Mouse (Mus musculus): ENCODE results near the gene Tmem132b. TPM values are rescaled to one million over a fixed set of nuclear protein-coding genes. Genes with fewer than 3 reads are reported as not detected.

The Tmem132b gene
- total RNA-seq, 2 experiments from 2014 or later = not detected

DNA sequence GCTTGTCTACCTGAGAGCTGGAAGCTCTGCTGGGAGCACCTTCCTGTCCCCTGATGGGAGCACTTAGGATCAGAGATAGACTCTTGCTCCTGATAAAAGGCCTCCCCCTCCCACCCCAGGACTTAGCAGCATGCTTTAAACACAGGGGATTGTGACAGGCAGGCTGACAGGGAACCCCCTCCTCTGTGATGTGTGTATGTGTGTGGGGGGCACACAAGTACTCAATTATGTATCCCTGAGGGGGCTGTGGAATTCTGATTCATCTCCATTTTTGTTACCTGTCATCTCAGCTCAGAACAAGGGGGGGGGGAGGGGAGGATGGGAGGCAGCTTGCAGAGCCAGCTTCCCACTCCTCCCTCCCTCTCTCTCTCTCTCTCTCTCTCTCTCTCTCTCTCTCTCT, 36.9 kb downstream of the Tmem132b start:
- ATAC-seq (replicated peaks; ENCODE audit: poor library complexity, severe bottlenecking) = no peak

DNA sequence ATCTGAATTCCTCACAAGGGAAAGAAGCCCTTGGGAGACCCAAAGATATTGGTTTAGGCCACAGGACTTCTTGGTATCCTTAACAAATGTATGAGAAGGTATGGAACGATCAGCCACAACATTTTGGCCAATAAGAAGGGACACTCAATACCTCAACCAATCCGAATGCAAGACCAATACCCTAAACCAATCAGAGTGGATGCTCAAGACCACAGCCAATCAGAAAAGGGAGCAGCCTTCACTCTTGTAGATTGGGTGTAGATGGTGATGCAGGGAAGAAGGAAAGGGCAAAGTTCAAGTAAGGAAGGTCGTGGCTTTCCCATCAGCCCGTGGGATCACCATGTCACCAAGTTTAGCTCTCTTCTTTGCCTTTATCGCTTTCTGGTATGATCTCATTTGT, 40.4 kb downstream of the Tmem132b start:
- no peak for ATAC-seq (replicated peaks; ENCODE audit: poor library complexity, severe bottlenecking)

DNA sequence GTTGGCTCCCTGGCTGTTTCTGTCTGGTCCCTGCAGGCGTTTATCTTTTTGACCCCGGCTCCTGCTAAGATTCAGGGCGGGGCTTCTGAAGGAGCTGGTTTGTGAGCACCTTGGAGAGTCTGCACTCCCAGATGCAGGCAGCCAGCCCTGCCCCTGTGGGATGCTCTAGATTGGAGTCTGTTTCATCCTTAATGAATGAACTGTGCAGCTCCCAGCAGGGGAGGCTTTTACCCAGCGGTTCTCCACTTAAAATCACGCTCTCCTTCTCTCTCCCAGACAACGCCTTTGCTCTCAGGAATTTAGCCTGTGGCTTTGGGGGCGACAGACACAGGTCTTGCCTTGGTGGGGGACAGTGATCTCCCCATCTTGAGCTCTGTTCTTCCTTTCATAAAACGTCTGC, 43.3 kb downstream of the Tmem132b start:
- no peak for ATAC-seq (replicated peaks; ENCODE audit: poor library complexity, severe bottlenecking)

DNA sequence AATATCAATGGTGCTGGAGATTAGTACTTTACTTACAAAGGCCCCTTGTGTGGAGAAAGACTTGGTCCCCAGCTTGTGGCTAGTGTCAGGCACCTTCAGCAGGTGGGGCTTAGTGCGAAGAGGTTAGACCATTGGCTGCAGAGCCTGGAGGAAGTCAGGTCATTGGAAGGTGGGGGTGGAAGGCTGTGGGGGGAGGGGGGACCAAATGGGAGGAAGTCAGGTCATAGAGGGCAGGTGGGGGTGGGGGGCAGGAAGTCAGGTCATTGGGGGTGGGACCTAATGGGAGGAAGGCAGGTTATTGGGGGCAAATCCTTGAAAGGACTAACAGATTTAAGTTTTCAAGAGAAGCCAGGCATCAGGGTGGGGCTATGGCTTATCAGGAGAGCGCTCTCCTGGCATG, 44.3 kb downstream of the Tmem132b start:
- no peak for ATAC-seq (replicated peaks; ENCODE audit: poor library complexity, severe bottlenecking)

DNA sequence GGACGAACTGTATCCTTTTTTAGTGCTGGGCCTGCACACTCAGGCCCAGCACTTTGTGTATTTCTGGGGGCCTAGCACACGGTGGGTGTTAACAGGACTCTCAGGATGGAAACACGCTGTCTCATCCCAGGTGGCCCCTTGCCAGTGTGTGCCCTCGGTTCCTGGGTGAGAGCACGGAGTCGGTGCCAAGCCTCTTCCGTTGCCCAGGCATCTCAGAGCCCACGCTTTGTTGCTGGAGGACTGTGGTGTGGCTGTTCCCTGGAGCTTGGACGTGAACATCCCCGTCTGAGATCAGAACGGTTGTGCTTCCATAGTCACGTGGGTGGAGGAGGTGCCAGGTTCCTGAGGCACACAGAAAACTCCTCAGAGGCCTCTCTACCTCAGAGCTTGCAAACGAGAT, 47.1 kb downstream of the Tmem132b start:
- no peak for ATAC-seq (replicated peaks; ENCODE audit: poor library complexity, severe bottlenecking)

DNA sequence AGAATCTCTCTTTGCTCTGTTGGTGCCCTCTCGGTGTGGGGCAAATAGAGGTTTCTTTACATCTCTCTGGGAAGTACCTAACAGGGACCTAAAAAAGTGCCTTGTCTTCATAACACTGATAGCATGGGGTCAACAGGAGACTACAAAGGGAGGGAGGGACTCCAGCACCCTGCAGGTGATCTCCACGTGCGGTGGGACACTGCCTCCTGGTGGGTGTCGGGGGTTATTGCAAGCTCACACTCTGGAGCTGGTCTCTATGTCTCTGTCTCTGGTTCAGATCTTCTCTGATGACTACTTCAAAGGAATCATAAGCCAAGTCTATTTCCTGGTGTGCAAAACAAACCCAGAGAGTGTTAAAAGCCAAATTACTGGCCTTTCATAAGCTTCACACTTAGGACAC, 47.6 kb downstream of the Tmem132b start:
- no peak for ATAC-seq (replicated peaks; ENCODE audit: poor library complexity, severe bottlenecking)

DNA sequence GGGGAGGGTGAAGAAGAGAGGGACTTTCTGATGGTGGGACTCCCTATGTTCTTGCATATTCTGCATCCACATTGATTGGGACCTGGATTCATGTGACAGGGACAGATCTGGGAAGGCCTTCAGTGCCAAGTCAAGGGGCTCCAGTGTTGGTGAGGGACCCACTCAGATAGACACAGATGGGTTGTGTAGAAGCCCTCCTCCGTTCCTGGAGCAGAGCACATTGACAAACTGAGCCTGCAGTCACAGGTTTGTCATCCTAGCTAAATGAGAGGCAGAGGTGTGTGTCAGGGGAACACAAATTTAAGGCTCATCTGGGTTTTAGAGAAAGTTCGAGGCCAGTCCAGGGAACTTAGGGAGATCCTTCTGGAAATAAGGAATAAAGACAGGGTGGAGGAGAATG, 51.7 kb downstream of the Tmem132b start:
- ATAC-seq (replicated peaks; ENCODE audit: poor library complexity, severe bottlenecking) = no peak

DNA sequence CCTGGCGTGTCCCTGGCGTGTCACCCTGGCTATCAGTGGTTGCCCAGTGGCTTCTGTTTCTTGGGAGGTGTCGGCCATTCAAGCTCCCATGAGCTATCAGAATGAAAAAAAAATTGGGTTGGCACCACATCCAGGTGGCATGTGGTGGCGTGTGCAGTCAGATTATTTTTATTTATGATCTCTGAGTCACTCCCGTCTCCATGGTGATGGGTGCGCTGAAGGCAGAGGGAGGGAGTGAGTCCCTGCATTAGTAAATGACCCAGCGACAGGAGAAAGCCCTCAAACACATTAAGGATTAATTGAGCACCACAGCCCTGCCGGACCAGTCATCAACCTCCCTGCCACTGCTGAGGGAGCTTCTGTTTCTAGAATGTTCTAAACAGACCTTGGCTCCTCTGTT, 52.3 kb downstream of the Tmem132b start:
- no peak for ATAC-seq (replicated peaks; ENCODE audit: poor library complexity, severe bottlenecking)

DNA sequence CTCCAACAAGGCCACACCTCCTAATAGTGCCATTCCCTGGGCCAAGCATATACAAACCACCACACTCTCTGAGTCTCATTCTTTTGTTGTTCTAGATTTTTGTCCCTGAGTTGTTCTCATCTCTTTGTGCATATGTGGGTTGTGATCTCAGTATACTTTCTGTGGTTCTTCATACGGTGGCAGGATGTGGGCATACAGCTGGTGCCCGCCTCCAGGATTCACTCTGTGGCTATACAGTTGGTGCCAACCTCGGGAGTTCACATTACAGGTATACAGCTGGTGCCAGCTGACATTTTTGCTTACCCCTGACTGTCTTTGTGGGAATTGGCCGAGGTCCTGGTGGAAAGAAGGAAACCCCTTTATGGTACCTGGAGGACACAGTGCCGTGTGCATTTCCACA, 53.6 kb downstream of the Tmem132b start:
- no peak for ATAC-seq (replicated peaks; ENCODE audit: poor library complexity, severe bottlenecking)

DNA sequence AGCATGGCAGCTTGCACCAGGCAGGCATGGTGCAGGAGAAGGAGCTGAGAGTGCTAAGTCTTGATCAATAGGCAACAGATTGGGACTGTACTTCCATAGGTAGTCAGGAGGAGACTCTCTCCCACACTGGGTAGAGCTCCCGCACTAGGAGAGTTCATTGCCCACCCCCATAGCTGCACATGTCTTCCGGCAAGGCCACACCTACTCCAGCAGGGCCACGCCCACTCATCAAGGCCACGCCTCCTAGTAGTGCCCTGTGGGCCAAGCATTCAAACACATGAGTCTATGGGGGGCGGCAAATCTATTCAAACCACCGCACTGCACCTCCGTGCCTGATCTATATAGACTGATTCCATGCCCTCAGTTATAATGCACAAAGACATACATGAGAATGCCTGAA, 56.6 kb downstream of the Tmem132b start:
- no peak for ATAC-seq (replicated peaks; ENCODE audit: poor library complexity, severe bottlenecking)

DNA sequence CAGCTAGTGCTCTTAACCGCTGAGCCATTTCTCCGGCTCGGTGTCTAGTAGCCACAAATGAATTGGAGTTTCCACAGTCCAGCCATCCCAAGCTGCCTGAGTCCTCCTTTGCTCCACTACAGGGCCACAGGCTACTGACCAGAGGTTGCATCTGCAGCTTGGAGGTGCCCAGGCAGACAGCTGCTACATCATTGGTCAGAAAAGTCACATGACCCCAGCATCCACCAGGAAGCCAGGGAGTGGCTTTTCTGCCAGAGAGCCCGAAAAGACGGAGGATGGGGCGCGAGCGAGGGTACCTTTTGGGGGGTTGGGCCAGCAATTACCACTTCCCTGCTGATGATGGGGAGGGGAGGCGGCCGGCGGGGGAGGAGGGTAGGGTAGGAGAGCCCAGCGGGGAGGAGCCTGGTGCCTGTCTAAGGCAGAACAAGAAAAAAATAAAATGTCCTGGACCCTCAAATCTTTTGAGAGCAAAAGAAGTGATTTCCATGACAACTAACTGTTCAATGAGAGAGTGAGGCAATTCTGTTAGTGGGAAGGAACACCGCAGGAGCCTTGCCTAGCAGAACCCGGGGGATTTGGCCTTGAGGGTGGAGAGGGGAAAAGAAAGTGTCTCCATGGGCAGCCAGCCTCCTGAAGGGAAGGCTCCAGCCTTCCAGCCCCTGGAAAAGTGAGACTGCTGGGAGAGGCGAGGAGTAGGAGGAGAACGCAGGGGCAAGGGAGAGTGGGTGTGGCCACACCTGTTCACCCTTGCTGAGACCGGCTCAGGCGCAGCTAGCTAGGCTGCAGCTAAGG, 57.5 kb downstream of the Tmem132b start:
- ATAC-seq (replicated peaks; ENCODE audit: poor library complexity, severe bottlenecking) = no peak

DNA sequence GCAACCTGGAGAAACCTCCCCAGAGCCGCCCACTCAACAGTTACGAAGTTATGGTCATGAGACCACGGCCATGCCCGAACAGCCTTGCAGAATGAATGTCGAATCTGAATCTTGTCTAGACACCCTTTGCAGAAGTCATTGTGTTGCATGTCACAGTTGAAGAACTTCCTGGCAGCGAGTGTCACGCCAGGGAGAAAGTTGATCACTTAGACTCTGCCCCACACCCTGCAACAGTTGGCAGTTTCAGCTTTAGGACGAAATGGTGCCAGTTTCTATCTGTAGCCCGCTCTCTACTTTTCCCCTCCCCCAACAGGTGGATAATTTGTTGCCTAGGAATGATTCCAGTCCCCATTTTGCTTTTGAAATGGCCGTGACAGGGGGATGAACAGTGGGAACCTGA, 66.5 kb downstream of the Tmem132b start:
- ATAC-seq (replicated peaks; ENCODE audit: poor library complexity, severe bottlenecking) = no peak

DNA sequence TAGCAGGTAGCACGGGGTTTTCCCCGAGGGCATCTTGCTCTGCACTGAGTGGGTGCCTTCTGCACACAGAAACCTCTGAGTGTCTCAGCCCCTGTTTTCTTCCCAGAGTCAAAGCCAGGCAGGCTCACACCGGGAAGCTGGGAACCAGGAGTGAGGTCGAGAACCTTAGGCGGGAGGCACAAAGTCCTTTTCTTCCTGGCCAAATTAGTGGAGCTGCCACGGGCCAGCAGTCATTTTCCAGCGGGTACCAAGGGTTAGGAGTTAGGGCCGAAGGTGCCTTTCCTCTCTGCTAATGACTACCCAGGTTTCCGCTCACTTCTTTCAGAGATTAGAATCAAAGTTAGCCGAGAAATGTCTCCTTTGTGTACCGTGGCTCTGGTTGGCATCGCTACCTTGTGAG, 75.6 kb downstream of the Tmem132b start:
- ATAC-seq (replicated peaks; ENCODE audit: poor library complexity, severe bottlenecking) = no peak

DNA sequence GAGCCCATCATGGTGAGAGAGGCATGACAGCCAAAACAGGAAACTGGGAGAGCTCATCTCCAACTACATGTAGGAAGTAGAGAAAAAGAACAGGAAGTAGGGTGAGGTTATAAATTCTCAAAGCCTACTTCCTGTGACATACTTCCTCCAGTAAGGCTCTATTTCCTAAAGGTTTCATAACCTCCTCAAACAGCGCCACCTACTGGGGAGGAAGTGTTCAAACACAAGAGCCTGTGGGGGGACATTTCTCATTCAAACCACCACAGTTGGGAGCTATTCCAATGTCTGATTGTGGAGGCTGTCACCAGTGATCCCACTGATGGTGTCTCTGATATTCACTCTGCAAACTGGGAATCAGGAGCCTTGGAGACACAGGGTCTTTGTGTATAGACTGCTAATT, 78.4 kb downstream of the Tmem132b start:
- ATAC-seq (replicated peaks; ENCODE audit: poor library complexity, severe bottlenecking) = no peak

DNA sequence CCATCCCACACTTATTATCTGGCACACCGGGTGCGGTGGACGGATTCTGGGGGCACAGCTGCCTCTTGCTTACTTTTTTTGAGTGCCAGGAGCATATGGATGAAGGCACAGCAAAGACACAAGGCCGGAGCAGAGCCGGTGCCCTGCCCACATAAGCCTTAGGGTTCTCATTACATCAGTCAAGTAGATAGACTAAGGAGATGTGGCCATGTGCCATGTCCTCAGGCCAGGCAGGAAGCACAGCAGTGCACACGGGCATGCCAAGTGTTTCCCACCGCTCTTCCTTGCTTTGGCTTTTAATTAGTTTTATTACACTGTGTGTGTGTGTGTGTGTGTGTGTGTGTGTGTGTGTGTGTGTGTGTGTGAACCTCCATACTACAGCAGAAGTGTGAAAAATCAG, 80.9 kb downstream of the Tmem132b start:
- no peak for ATAC-seq (replicated peaks; ENCODE audit: poor library complexity, severe bottlenecking)

DNA sequence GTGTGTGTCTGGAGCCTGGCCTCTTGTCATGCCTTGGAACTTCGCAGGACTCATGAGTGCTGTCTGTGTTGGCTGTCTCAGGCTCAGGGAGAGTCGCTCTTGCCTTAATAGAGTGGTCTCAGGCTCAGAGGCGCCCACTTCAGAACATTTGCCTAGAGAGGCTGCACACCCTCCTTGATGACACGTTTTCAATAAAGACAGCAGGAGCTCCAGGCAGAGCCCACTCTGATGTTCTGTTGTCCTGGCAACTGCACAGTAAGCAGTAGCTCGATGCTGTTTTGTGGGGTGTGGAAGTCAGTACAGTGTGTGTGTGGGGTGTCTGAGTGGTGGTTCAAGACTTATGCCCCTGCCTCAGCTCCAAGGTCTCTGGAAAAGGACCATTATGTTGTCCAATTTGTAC, 81.6 kb downstream of the Tmem132b start:
- ATAC-seq (replicated peaks; ENCODE audit: poor library complexity, severe bottlenecking) = no peak

DNA sequence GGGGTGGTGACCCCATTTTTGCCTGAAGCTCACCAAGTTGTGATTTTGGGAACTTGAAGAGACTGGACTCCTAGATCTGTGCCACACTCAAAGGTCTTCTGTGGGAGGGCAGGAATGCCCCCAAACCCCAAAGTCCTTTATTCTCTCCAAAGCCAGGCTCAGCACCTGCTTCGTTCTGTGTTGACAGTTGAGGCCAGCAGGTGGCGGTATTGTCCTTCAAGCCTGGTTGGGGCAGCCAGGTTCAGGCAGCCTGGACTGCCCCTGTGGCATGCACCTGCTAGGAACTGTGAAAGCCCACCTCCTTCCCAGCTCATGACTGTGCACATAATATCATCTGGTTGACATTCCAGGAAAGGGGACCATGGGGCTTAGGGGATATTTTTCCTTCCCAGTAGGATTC, 82.8 kb downstream of the Tmem132b start:
- ATAC-seq (replicated peaks; ENCODE audit: poor library complexity, severe bottlenecking) = no peak

DNA sequence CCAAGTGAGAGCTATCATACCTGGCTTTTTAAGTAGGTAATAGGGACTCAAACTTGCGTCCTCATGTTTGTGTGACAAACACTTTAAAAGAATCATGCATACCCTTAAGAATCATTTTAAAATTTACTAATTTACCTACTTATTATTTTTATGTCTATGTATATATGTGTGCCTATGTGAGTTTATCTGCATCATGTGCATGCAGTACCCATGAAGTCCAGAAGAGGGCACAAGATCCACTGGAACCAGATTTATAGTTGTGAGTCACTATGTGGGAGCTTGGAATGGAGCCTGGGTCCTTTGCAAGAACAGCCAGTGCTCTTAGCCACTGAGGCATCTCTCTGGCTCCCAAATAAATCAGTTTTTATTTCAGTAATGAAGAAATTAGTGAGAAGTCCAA, 85.5 kb downstream of the Tmem132b start:
- no peak for ATAC-seq (replicated peaks; ENCODE audit: poor library complexity, severe bottlenecking)

DNA sequence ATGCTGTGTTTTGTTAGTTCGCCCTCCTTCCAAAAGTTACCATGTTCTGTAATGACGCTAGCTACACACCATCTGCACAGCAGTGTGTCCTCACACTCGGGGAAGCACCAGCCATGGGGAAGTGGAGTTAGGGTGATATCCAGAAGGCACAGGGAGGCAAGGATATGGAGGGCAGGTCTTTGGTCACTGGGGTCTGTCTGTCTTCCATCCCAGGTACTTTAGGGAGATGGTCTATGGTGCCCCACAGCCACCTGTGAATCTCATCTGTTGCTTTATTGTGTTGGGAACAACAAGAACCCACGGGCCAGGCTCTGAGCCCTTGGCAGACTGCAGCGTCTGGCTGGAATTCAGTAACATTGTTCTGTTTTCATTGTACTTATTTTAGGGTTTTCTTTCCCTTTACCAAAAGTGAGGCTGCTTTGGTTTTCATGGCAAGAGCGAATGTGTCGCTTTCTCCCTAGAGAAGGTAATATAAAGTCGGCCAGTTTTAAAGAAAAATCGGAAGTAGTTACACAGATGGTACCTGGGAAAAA, 96.3 kb downstream of the Tmem132b start:
- no peak for ATAC-seq (replicated peaks; ENCODE audit: poor library complexity, severe bottlenecking)

DNA sequence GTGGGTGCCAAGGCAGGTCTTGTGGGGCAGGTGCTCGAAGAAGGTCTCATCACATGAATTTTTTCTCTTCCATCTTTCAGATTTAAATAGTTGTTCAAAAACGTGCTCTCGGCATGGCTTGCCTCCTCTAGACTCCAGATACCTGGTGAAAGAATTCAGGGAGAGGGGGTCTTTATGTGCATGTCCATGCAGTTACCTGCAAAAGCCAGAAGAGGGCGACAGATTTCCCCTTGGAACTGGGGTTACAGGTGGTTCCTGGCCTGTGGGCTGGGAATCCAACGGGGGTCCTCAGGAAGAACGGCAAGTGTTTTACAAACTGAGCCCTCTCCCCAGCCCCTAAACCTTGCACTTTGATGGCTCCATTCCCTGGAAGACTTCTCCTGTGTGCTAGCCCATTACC, 103.1 kb downstream of the Tmem132b start:
- no peak for ATAC-seq (replicated peaks; ENCODE audit: poor library complexity, severe bottlenecking)

DNA sequence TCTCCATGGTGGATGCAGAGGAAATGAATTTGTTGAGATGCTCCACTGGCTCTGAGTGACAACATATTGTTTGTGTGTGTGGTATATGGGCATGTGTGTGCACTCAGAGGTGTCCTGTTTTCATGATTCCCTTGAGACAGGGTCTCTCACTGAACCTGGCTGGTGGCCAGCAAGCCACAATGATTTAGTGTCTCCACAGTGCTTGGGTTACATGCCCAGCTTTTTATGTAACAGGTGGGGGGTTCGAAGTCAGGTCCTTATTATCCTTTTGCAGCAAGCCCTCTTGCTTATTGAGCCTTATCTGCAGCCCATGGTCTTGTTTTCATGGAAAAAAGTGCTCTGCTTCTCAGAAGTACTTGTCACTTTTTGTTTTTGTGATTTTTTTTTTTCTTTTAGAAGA, 109.4 kb downstream of the Tmem132b start:
- no peak for ATAC-seq (replicated peaks; ENCODE audit: poor library complexity, severe bottlenecking)

DNA sequence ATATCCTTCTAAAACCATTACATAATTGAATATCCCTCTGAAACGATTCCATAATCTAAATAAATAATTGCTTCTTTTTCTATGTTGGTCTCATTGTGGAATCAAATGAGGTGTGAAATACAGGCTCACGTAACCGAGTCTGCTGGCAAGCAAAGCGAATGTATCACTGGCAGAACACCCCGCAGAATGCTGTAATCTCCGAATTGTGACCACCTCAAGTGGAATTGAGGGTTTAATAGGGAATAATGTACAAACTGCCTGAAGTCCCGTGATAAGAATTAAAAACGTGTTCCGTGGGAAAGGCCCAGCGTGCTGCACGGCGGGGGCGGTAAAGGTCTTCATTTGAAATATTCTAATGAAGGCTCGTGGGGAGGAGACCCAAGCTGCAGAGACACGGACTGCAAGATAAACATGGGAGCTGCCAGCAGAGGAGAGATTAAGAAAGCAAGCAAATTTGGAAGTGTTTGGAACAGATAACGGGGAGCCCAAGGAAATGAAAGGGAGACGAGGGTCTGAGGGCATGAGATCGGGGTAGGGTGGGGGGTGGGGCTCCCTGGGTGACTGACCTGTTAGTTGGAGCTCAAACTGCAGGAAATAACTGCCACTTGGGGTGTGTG, 110.1 kb downstream of the Tmem132b start:
- no peak for ATAC-seq (replicated peaks; ENCODE audit: poor library complexity, severe bottlenecking)
